Mouse (Mus musculus) liver, embryonic 14.5 days (tissue): ENCODE results near the gene Ttll11.

Experiments
- CTCF ChIP-seq: IDR thresholded peaks from 2 replicates; pipeline ENCODE4 v1.5.1; 2016; ENCODE audit warnings: antibody characterized with exemption, low read depth, control low read depth
- EP300 ChIP-seq: IDR thresholded peaks from 2 replicates; pipeline ENCODE4 v1.6.1; 2016; ENCODE audit warnings: antibody characterized with exemption, low read depth

DNA sequence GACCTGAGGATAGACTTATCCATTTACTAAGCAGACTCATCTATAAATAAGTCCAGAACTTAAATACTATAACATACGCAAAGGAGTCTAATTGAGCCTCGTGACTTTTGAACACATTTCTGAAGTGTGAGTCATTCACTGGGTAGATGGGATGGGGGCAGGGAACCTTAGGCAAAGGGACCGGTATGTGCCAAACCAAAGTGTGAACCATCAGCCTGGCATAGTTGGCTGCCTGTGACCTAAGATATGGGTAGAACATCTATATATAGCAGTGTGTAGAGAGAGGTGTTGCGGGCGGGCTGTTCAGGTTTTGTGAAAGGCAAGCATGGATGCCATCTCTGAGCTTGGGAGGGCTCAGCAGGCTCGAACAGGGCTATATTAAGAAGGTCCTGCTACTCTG lies 14.6 kb upstream of the Ttll11 start:
- TF ChIP-seq EP300 (no peak), CTCF (no peak)
